Mouse (Mus musculus) G1E (cell line): ENCODE data around the gene Higd2a. TPM values are rescaled to one million over a fixed set of nuclear protein-coding genes. Genes with fewer than 3 reads are reported as not detected.

Experiments used
- ATAC-seq: 2 replicates; pipeline ENCODE4 v1.8.0; 2016; ENCODE audit warnings: mild to moderate bottlenecking; ENCODE audit not compliant: insufficient number of reproducible peaks, poor library complexity, low FRiP score, severe bottlenecking; ENCODE audit errors: extremely low read depth
- DNase-seq: peaks from one replicate; pipeline ENCODE4 v3.0.0; 2012; ENCODE audit warnings: low spot score
- H3K27me3 ChIP-seq: 2 replicates; pipeline ENCODE4 v1.6.1; 2012; ENCODE audit warnings: mild to moderate bottlenecking, low read length, inconsistent platforms; ENCODE audit not compliant: insufficient read depth
- H3K36me3 ChIP-seq: replicated peaks from 2 replicates; pipeline ENCODE3; 2012; ENCODE audit warnings: mild to moderate bottlenecking, inconsistent platforms
- H3K4me1 ChIP-seq: 2 replicates; pipeline ENCODE4 v1.6.1; 2012; ENCODE audit warnings: low read depth, low read length, inconsistent platforms, mixed read lengths; ENCODE audit not compliant: insufficient read depth
- H3K4me3 ChIP-seq: 2 replicates; pipeline ENCODE4 v1.5.1; 2012; ENCODE audit warnings: low read depth, mild to moderate bottlenecking, inconsistent platforms, low read length, moderate library complexity, mixed read lengths
- H3K9me3 ChIP-seq: replicated peaks from 2 replicates; pipeline ENCODE4 v1.6.1; 2012; ENCODE audit warnings: inconsistent platforms
- CTCF ChIP-seq: IDR thresholded peaks from 2 replicates; pipeline ENCODE4 v1.5.1; 2012; ENCODE audit warnings: low read depth, low read length, inconsistent platforms, mixed read lengths
- GATA1 ChIP-seq: IDR thresholded peaks from 2 replicates; pipeline ENCODE4 v1.6.1; 2012; ENCODE audit warnings: borderline replicate concordance, low read length, inconsistent platforms, mixed read lengths
- GATA2 ChIP-seq: IDR thresholded peaks from 2 replicates; pipeline ENCODE4 v1.6.1; 2012; ENCODE audit warnings: low read depth, low read length, inconsistent platforms, borderline replicate concordance
- POLR2AphosphoS5 ChIP-seq: IDR thresholded peaks from 2 replicates; pipeline ENCODE4 v1.6.1; 2012; ENCODE audit warnings: low read depth, low read length, inconsistent platforms; ENCODE audit not compliant: insufficient replicate concordance
- TAL1 ChIP-seq: conservative IDR thresholded peaks from 2 replicates; pipeline ENCODE4 v1.6.1; 2012; ENCODE audit warnings: low read depth, low read length, inconsistent platforms, mixed read lengths
- polyA plus RNA-seq: library from polyadenylated mRNA; stranded (reverse); fragments of >175 nt; gene quantifications from 2 replicates; pipeline ENCODE4 v1.2.3, GENCODE M21; 2012
- total RNA-seq, 2 experiments: library from RNA; stranded (forward) in 1 of 2; stranded (reverse) in 1 of 2; fragments of 200-1000 nt in 1 of 2; fragments of >200 nt in 1 of 2; fragmentation: Nextera tagmentation in 1 of 2; gene quantifications; 2 replicates each; pipeline ENCODE4 v1.2.3; 2014 to 2017

Higd2a gene
- total and polyA plus RNA-seq, 3 experiments: 67.7 to 84.5 (median 79.3) TPM

- peaks cover 5% of the 10 kb centered on the region; the same call in 1 of the 2 replicates for H3K4me1 ChIP-seq
- no peak for ATAC-seq
- H3K9me3 ChIP-seq: no peaks in the 10 kb centered on the region
- H3K4me3 ChIP-seq: no peak overlapping the region
- H3K27me3 ChIP-seq: no peaks in the 10 kb centered on the region
- peaks cover 74% of the 10 kb centered on the region for H3K36me3 ChIP-seq
- DNase-seq: no peak
- TF ChIP-seq POLR2AphosphoS5 (no peak), CTCF (no peak), GATA2 (no peak), GATA1 (no peak), TAL1 (no peak)
These were observed 13.5 kb downstream of the Higd2a start for GRCm38 (mm10) chr13:54603501-54603900.

DNA sequence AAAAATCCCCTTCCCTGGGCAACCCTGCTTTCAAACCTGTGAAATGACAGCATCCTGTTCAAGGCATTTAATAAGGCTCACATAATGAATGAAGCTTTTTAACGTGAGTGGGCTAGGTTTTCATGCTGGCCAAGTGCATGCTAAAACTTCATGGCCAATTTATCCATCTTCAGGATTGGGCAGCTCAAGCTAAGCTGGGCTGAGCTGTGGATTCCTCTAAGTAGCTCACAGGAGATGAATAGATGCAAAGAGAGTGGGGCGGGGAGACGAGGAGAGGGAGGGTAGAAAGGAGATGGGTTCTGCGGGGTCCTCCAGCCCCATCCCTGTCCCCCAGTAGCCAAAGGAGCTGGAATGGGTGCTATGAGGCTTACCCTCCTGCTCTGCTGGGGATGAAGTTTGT lies 14.2 kb downstream of the Higd2a start:
- peaks cover 74% of the 10 kb centered on the region for H3K36me3 ChIP-seq

GRCm38 (mm10) chr13:54605426-54605825 lies 15.4 kb downstream of the Higd2a start:
- no peak for TF ChIP-seq GATA1
- no peak for TF ChIP-seq POLR2AphosphoS5
- no peak for TF ChIP-seq GATA2
- TF ChIP-seq CTCF: no peak
- TF ChIP-seq TAL1: no peak
- ATAC-seq: no peak
- no peaks in the 10 kb centered on the region for H3K9me3 ChIP-seq
- H3K36me3 ChIP-seq: peaks cover 70% of the 10 kb centered on the region
- H3K4me3 ChIP-seq: no peak overlapping the region
- H3K4me1 ChIP-seq: peaks cover 17% of the 10 kb centered on the region
- DNase-seq: no peak
- H3K27me3 ChIP-seq: no peaks in the 10 kb centered on the region

More for the DNA sequence above, 14.2 kb downstream of the Higd2a start:
- no peak for ATAC-seq
- no peak for DNase-seq
- H3K4me3 ChIP-seq: no peak overlapping the region
- no peak for TF ChIP-seq POLR2AphosphoS5
- TF ChIP-seq CTCF: no peak
- no peak for TF ChIP-seq TAL1
- TF ChIP-seq GATA2: no peak
- TF ChIP-seq GATA1: no peak
- peaks cover 12% of the 10 kb centered on the region for H3K4me1 ChIP-seq
- H3K27me3 ChIP-seq: no peaks in the 10 kb centered on the region
- no peaks in the 10 kb centered on the region for H3K9me3 ChIP-seq

DNA sequence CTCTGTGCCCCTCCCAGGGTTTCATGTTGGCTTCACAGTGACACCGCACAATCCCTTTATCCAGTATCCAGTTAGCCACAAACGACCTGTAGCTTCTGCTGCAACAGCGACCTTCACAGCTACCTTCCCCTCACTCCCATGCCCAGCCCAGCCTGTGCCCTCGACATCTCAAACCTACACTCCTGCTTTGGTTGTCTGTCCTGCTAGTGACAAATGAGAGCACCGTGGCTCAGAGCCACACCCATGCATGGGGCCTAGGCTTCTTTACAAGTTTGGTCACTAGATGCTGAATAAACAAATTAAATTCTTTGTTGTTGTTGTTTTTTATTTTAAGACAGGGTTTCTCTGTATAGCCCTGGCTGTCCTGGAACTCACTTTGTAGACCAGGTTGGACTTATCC lies 17.2 kb downstream of the Higd2a start:
- Histone ChIP-seq H3K36me3 (peaks cover 59% of the 10 kb centered on the region), H3K4me3 (no peak overlapping the region), H3K4me1 (peaks cover 29% of the 10 kb centered on the region), H3K9me3 (no peaks in the 10 kb centered on the region), H3K27me3 (no peaks in the 10 kb centered on the region)
- no peak for ATAC-seq
- no peak for DNase-seq
- no peak for TF ChIP-seq TAL1

- Histone ChIP-seq H3K4me1 (peaks cover 29% of the 10 kb centered on the region), H3K9me3 (no peaks in the 10 kb centered on the region), H3K4me3 (no peak overlapping the region), H3K27me3 (no peaks in the 10 kb centered on the region), H3K36me3 (peaks cover 51% of the 10 kb centered on the region)
- no peak for ATAC-seq
- TF ChIP-seq TAL1 (no peak), GATA2 (no peak), POLR2AphosphoS5 (no peak), CTCF (no peak), GATA1 (no peak)
- no peak for DNase-seq
These were observed 18.0 kb downstream of the Higd2a start for GRCm38 (mm10) chr13:54608002-54608401.

- Histone ChIP-seq H3K36me3 (peaks cover 46% of the 10 kb centered on the region), H3K4me1 (peaks cover 29% of the 10 kb centered on the region), H3K4me3 (no peak overlapping the region), H3K27me3 (no peaks in the 10 kb centered on the region), H3K9me3 (no peaks in the 10 kb centered on the region)
- DNase-seq (no peak), ATAC-seq (no peak)
- TF ChIP-seq TAL1 (no peak), CTCF (no peak), GATA2 (no peak)
These were observed 18.7 kb downstream of the Higd2a start for GRCm38 (mm10) chr13:54608666-54609065.

DNA sequence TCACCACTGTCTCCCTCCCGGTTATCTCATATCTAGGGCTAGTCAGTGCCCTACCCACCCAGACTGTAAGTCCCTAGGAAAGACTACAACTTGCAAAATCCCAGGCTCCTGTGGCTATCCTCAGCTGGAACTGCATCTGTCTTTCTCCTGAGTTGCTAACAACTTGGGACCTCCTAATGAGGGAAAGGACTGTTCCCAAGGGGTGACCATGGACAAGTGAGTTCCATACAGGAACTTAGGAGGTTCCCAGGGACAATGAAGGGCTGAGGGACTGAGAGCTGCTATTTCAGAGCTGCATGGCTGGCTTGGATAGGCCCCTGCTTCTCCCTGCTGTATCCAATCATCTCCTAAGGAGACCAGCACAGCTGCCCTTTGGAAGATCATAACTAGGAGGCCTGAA lies 19.3 kb downstream of the Higd2a start:
- no peak for ATAC-seq
- H3K36me3 ChIP-seq: peaks cover 41% of the 10 kb centered on the region
- no peak for DNase-seq
- no peaks in the 10 kb centered on the region for H3K27me3 ChIP-seq
- no peak overlapping the region for H3K4me3 ChIP-seq
- H3K9me3 ChIP-seq: no peaks in the 10 kb centered on the region
- peaks cover 29% of the 10 kb centered on the region for H3K4me1 ChIP-seq
- TF ChIP-seq CTCF (no peak), POLR2AphosphoS5 (no peak), TAL1 (no peak), GATA1 (no peak), GATA2 (no peak)
